31 mouse cellular contexts compared by ENCODE assay signal in the genomic region with DNA sequence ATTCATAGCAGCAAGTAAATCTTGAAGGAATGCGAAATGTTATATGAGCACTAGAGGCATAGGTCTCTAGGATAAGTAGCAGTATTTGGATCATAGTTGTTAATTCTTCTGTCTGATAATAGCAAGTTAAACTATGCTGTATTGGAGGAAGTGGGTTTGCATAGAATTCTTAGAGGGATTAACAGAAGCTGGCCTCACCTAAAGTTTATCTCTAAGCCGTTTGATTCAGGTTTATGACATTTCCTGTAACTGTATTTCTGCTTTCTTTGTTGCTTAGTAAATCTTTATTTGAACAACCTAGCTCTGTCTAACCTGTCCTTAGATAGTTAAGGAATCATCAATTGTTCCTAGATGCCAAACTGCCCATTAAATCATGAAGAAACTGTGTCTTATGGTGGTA. TPM values are rescaled to one million over a fixed set of nuclear protein-coding genes. Genes with fewer than 3 reads are reported as not detected.
"Had no signal": no experiment of that assay in that cellular context is flagged by ENCODE, and none has a peak within 500 bp of the region (broad histone marks: within the 10 kb centered on the region; RNA-seq: fewer than 3 reads in every experiment).

No protein-coding gene starts in this region.

- H3K4me3 ChIP-seq: heart, embryonic 12.5 days; heart, embryonic 13.5 days; heart, embryonic 15.5 days; hindbrain, embryonic 10.5 days; hindbrain, embryonic 12.5 days; hindbrain, embryonic 13.5 days; hindbrain, embryonic 15.5 days; intestine, embryonic 15.5 days; kidney, embryonic 15.5 days; left cerebral cortex, adult 2 months had no signal

- H3K9me3 ChIP-seq: heart, embryonic 12.5 days; heart, embryonic 13.5 days; heart, embryonic 15.5 days; hindbrain, embryonic 10.5 days; hindbrain, embryonic 12.5 days; hindbrain, embryonic 13.5 days; hindbrain, embryonic 15.5 days; intestine, embryonic 15.5 days; kidney, embryonic 15.5 days had no signal

- H3K27ac ChIP-seq: heart, embryonic 13.5 days; heart, embryonic 15.5 days; hindbrain, embryonic 10.5 days; hindbrain, embryonic 12.5 days; hindbrain, embryonic 13.5 days; hindbrain, embryonic 14.5 days; hindbrain, embryonic 15.5 days; hindbrain, postnatal 0 days; intestine, embryonic 15.5 days; kidney, embryonic 15.5 days; kidney, postnatal 0 days; left cerebral cortex, adult 2 months had no signal

- H3K9ac ChIP-seq: heart, embryonic 12.5 days; heart, embryonic 13.5 days; heart, embryonic 15.5 days; hindbrain, embryonic 12.5 days; hindbrain, embryonic 13.5 days; hindbrain, embryonic 14.5 days; hindbrain, embryonic 15.5 days; intestine, embryonic 15.5 days; kidney, embryonic 15.5 days had no signal

- DNase-seq: heart, postnatal 10 days; heart, postnatal 14 days; heart, postnatal 36 days; heart, postnatal 4 days; kidney, adult 11 months; kidney, adult 18-20 months; kidney, adult 2 months; kidney, adult 8-10 months; kidney, adult 9 months; kidney, postnatal 10 days; kidney, postnatal 14 days; kidney, postnatal 25 days; kidney, postnatal 36 days; kidney, postnatal 4 days; layer of hippocampus, adult 9-11 months; layer of hippocampus, postnatal 36 days had no signal

- H3K27me3 ChIP-seq: heart, embryonic 12.5 days; heart, embryonic 13.5 days; heart, embryonic 15.5 days; hindbrain, embryonic 12.5 days; hindbrain, embryonic 13.5 days; hindbrain, embryonic 15.5 days; intestine, embryonic 15.5 days; kidney, embryonic 15.5 days had no signal

- H3K36me3 ChIP-seq: heart, embryonic 12.5 days; heart, embryonic 13.5 days; heart, embryonic 15.5 days; hindbrain, embryonic 10.5 days; hindbrain, embryonic 12.5 days; hindbrain, embryonic 13.5 days; hindbrain, embryonic 15.5 days; intestine, embryonic 15.5 days; kidney, embryonic 15.5 days had no signal

RNA-seq across cellular contexts. Expression of a gene that starts 3.5 kb away (rescaled TPM):
- total RNA-seq: hematopoietic stem cell, adult 5-6 weeks had no signal
- polyA plus RNA-seq: inflammation-experienced regulatory T-cells, adult 6 months had no signal
